Comparison of ENCODE assay signal across 19 mouse cellular contexts in the genomic region with DNA sequence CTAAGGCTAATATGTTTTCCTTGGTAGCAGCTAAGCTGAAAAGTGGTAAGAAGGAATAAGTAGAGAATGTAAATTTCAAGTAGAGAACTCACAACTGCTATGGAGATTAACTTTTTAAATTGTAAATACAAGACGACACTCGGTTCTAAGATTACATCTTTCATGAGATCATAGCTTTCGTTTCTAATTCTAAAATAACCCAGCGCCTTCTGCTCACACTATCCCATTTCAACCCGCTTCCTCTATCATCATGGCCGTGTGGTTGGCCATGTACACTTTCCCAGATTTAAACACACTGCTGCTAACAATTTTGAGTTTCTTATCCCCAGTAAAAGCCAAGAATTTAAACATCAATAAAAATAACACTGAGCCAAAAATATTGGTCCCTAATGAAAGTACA.
"Had no signal": no experiment of that assay in that cellular context is flagged by ENCODE, and none has a peak within 500 bp of the region (broad histone marks: within the 10 kb centered on the region; RNA-seq: fewer than 3 reads in every experiment).

No protein-coding gene starts in this region.

- H3K4me1 ChIP-seq: midbrain, embryonic 10.5 days; midbrain, embryonic 12.5 days; neural tube, embryonic 13.5 days; neural tube, embryonic 15.5 days had no signal

- ATAC-seq: midbrain, embryonic 16.5 days had no signal

- H3K27ac ChIP-seq: midbrain, embryonic 10.5 days; midbrain, embryonic 12.5 days; neural tube, embryonic 13.5 days; neural tube, embryonic 15.5 days had no signal

- H3K4me3 ChIP-seq: midbrain, embryonic 10.5 days; midbrain, embryonic 12.5 days; myocyte; neural tube, embryonic 13.5 days; neural tube, embryonic 15.5 days had no signal

- H3K9ac ChIP-seq: lung, embryonic 14.5 days; midbrain, embryonic 12.5 days; neural tube, embryonic 13.5 days; neural tube, embryonic 15.5 days had no signal

- H3K4me2 ChIP-seq: lung, embryonic 14.5 days; midbrain, embryonic 12.5 days; neural tube, embryonic 13.5 days; neural tube, embryonic 15.5 days had no signal

- DNase-seq: lung, adult 18-20 months; lung, embryonic 14.5 days; lung, postnatal 10 days; lung, postnatal 4 days; midbrain, embryonic 14.5 days; retina, postnatal 1 day; right cerebral cortex, adult 18-20 months; right cerebral cortex, postnatal 25 days; right cerebral cortex, postnatal 4 days; spleen, adult 18-20 months; thymus, adult 18-20 months; thymus, postnatal 14 days; thymus, postnatal 36 days had no signal

- H3K9me3 ChIP-seq: midbrain, embryonic 10.5 days; midbrain, embryonic 12.5 days; neural tube, embryonic 13.5 days; neural tube, embryonic 15.5 days had no signal

- H3K36me3 ChIP-seq: midbrain, embryonic 10.5 days; midbrain, embryonic 12.5 days; neural tube, embryonic 13.5 days; neural tube, embryonic 15.5 days had no signal

- H3K27me3 ChIP-seq: midbrain, embryonic 12.5 days; neural tube, embryonic 13.5 days; neural tube, embryonic 15.5 days had no signal
